Comparison of ENCODE assay signal across 10 mouse cellular contexts in the genomic region with DNA sequence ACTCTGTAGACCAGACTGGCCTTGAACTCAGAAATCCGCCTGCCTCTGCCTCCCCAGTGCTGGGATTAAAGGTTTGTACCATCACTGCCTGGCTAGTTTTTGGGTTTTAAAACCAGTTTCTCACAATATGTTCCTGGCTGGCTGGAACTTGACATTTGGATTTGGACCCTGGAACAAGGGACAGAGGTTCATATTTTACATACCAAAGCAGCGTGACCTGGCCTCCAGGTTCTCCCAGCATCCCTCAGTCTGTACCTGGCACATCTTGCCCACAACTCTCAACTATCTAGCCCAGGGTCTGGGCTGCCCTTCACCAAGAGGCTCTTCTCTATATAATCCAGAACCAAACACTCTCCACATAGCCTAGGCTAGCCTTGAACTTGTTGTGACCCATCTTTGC. TPM values are rescaled to one million over a fixed set of nuclear protein-coding genes. Genes with fewer than 3 reads are reported as not detected.
A peak's percentile ranks its signal among the peaks of the same experiment; 100 is the strongest.
DNase-seq lines count a peak whose midpoint lies in the region; ATAC-seq and TF ChIP-seq lines count a peak whose summit lies in the region.
"Had no signal": no experiment of that assay in that cellular context is flagged by ENCODE, and none has a peak within 500 bp of the region (broad histone marks: within the 10 kb centered on the region; RNA-seq: fewer than 3 reads in every experiment).

No protein-coding gene starts in this region.

- no peak overlapping the region for H3K4me3 ChIP-seq in heart, embryonic 14.5 days (ENCODE audit: control insufficient read depth in 1 of 2, insufficient read depth in 1 of 2, low read depth in 1 of 2, low read length in 2 of 2)
- peak overlapping the region; percentile 16 for H3K4me3 ChIP-seq in megakaryocyte, embryonic 14.5 days (replicated peaks)
- H3K4me3 ChIP-seq in embryonic facial prominence, embryonic 15.5 days (replicated peaks) = no peak overlapping the region; the same call in 1 of the 2 replicates
- H3K4me3 ChIP-seq in liver, embryonic 14.5 days (ENCODE audit: insufficient read depth in 1 of 2, low read depth in 2 of 2, low read length in 2 of 2) = no peak overlapping the region; a peak in 1 of 4 replicates

- H3K36me3 ChIP-seq in heart, embryonic 14.5 days (ENCODE audit: control insufficient read depth, insufficient read depth, low read length) = peaks cover 29% of the 10 kb centered on the region
- H3K36me3 ChIP-seq in megakaryocyte, embryonic 14.5 days (replicated peaks; ENCODE audit: low read length) = peaks cover 46% of the 10 kb centered on the region
- H3K36me3 ChIP-seq in embryonic facial prominence, embryonic 15.5 days = peaks cover 14% of the 10 kb centered on the region; the same call in 1 of the 2 replicates
- no peaks in the 10 kb centered on the region; the same call in 1 of the 2 replicates for H3K36me3 ChIP-seq in liver, embryonic 14.5 days (replicated peaks; ENCODE audit: control insufficient read depth, insufficient read depth, low read depth)

- H3K9ac ChIP-seq in heart, embryonic 14.5 days (ENCODE audit: low read length) = no peak overlapping the region
- H3K9ac ChIP-seq in embryonic facial prominence, embryonic 15.5 days = no peak overlapping the region
- H3K9ac ChIP-seq in liver, embryonic 14.5 days (replicated peaks) = no peak overlapping the region

- H3K4me1 ChIP-seq in heart, embryonic 14.5 days (ENCODE audit: control insufficient read depth in 2 of 2, insufficient read depth in 2 of 2, low read length in 2 of 2) = peaks cover 21 to 58% of the 10 kb centered on the region in 2 experiments
- peaks cover 83% of the 10 kb centered on the region for H3K4me1 ChIP-seq in megakaryocyte, embryonic 14.5 days
- H3K4me1 ChIP-seq in embryonic facial prominence, embryonic 15.5 days = peaks cover 43% of the 10 kb centered on the region
- H3K4me1 ChIP-seq in liver, embryonic 14.5 days (replicated peaks; ENCODE audit: control insufficient read depth in 2 of 2, insufficient read depth in 2 of 2, low read length in 1 of 2) = peaks cover 10 to 16% of the 10 kb centered on the region in 2 experiments

- no peak for DNase-seq in heart, postnatal 10 days
- DNase-seq in liver, embryonic 14.5 days (ENCODE audit: low read depth in 3 of 3, low spot score in 3 of 3) = no peak
- DNase-seq in spleen, adult 18-20 months = no peak
- DNase-seq in frontal cortex, adult 2 months (ENCODE audit: extremely low spot score in 1 of 2, low spot score in 1 of 2) = no peak
- DNase-seq: cerebellum, postnatal 14 days had no signal

- peak overlapping the region; percentile 97 for H3K4me2 ChIP-seq in heart, embryonic 14.5 days (ENCODE audit: low read length)
- H3K4me2 ChIP-seq in embryonic facial prominence, embryonic 15.5 days (replicated peaks) = peak overlapping the region; percentile 95
- peak overlapping the region; percentile 100 for H3K4me2 ChIP-seq in liver, embryonic 14.5 days (ENCODE audit: low read depth)

- WGBS in heart, embryonic 14.5 days = 96% methylated on average over 2 of the region's 2 CpGs
- 91% methylated on average over 2 of the region's 2 CpGs for WGBS in embryonic facial prominence, embryonic 15.5 days
- WGBS in liver, embryonic 14.5 days (ENCODE audit: insufficient replicate concordance) = 84% methylated on average over 2 of the region's 2 CpGs

- no peak for TF ChIP-seq CTCF in liver, embryonic 14.5 days (IDR thresholded peaks at IDR 0.05; ENCODE audit: low read depth)

- ATAC-seq in heart, embryonic 14.5 days (ENCODE audit: insufficient number of reproducible peaks, insufficient read depth, low FRiP score, low read depth) = no peak
- ATAC-seq in megakaryocyte, adult 5-6 weeks (ENCODE audit: poor library complexity, severe bottlenecking) = no peak
- ATAC-seq in embryonic facial prominence, embryonic 15.5 days (ENCODE audit: insufficient number of reproducible peaks, low FRiP score, low TSS enrichment, low read depth) = no peak
- ATAC-seq in liver, embryonic 14.5 days (ENCODE audit: insufficient read depth) = no peak

- intact Hi-C loops in heart, postnatal 10 days (cut with DNase I) = loop anchor here (10.0 kb wide), 1 partner anchor 575 kb away; no protein-coding TSS in a partner anchor

- TF ChIP-seq EP300 in liver, embryonic 14.5 days (IDR thresholded peaks at IDR 0.05; ENCODE audit: low read depth) = no peak

- H3K9me3 ChIP-seq in heart, embryonic 14.5 days (ENCODE audit: control insufficient read depth, low read length) = no peaks in the 10 kb centered on the region
- H3K9me3 ChIP-seq in megakaryocyte, embryonic 14.5 days = no peaks in the 10 kb centered on the region
- no peaks in the 10 kb centered on the region for H3K9me3 ChIP-seq in embryonic facial prominence, embryonic 15.5 days (replicated peaks)
- no peaks in the 10 kb centered on the region for H3K9me3 ChIP-seq in liver, embryonic 14.5 days (ENCODE audit: control insufficient read depth, low read length)

- no peaks in the 10 kb centered on the region for H3K27me3 ChIP-seq in heart, embryonic 14.5 days (ENCODE audit: control insufficient read depth, insufficient read depth, low read length)
- H3K27me3 ChIP-seq in megakaryocyte, embryonic 14.5 days (replicated peaks) = no peaks in the 10 kb centered on the region
- no peaks in the 10 kb centered on the region for H3K27me3 ChIP-seq in embryonic facial prominence, embryonic 15.5 days
- no peaks in the 10 kb centered on the region for H3K27me3 ChIP-seq in liver, embryonic 14.5 days (ENCODE audit: control insufficient read depth, insufficient read depth, low read length)

- no peak overlapping the region for H3K27ac ChIP-seq in heart, embryonic 14.5 days (replicated peaks in 1 of 2; ENCODE audit: control insufficient read depth in 1 of 2, insufficient read depth in 1 of 2, low read depth in 2 of 2, low read length in 2 of 2)
- no peak overlapping the region for H3K27ac ChIP-seq in embryonic facial prominence, embryonic 15.5 days (replicated peaks)
- no peak overlapping the region for H3K27ac ChIP-seq in liver, embryonic 14.5 days

RNA-seq across cellular contexts. Expression of gene Tssk6, which starts 2.1 kb away (rescaled TPM):
- 1.5 and 1.8 TPM in 2 replicates for polyA plus RNA-seq in heart, embryonic 14.5 days (2014; fragmentation: Nextera tagmentation; extraction: Ambion mirVana)
- total RNA-seq in heart, postnatal 10 days (2021) = under 1 TPM; 0.25 to 0.31 TPM
- polyA plus RNA-seq in megakaryocyte, embryonic 14.5 days (2012; ENCODE audit: insufficient read depth, low replicate concordance) = 1.3 and 5.3 TPM in 2 replicates
- total RNA-seq in megakaryocyte, adult 5-6 weeks (2015) = 0.27 TPM in 1 of 2 replicates, not detected in the other
- total RNA-seq in megakaryocyte, adult 5-6 weeks (2017) = 0.16 and 0.26 TPM in 2 replicates
- 3.6 and 4.0 TPM in 2 replicates for polyA plus RNA-seq in embryonic facial prominence, embryonic 15.5 days (2015; fragmentation: Nextera tagmentation; extraction: Ambion mirVana)
- 0.41 and 0.50 TPM in 2 replicates for polyA plus RNA-seq in liver, embryonic 14.5 days (2012; rRNA removed)
- polyA plus RNA-seq in liver, embryonic 14.5 days (2014; fragmentation: Nextera tagmentation; extraction: Ambion mirVana) = 1.7 and 1.9 TPM in 2 replicates
- polyA plus RNA-seq in frontal cortex, adult 2 months (2012; rRNA removed) = 0.22 and 0.46 TPM in 2 replicates

RNA-seq across cellular contexts. Expression of gene Ndufa13, which starts 2.5 kb away (rescaled TPM):
- 409 and 446 TPM in 2 replicates for polyA plus RNA-seq in heart, embryonic 14.5 days (2014; fragmentation: Nextera tagmentation; extraction: Ambion mirVana)
- 100 to 1,000 TPM; 376 to 397 TPM for total RNA-seq in heart, postnatal 10 days (2021)
- 31.7 and 195 TPM in 2 replicates for polyA plus RNA-seq in megakaryocyte, embryonic 14.5 days (2012; ENCODE audit: insufficient read depth, low replicate concordance)
- total RNA-seq in megakaryocyte, adult 5-6 weeks (2015) = 63.4 and 75.7 TPM in 2 replicates
- 120 and 143 TPM in 2 replicates for total RNA-seq in megakaryocyte, adult 5-6 weeks (2017)
- polyA plus RNA-seq in embryonic facial prominence, embryonic 15.5 days (2015; fragmentation: Nextera tagmentation; extraction: Ambion mirVana) = 178 and 188 TPM in 2 replicates
- polyA plus RNA-seq in liver, embryonic 14.5 days (2012; rRNA removed) = 26.2 and 44.8 TPM in 2 replicates
- polyA plus RNA-seq in liver, embryonic 14.5 days (2014; fragmentation: Nextera tagmentation; extraction: Ambion mirVana) = 109 and 113 TPM in 2 replicates
- 189 and 193 TPM in 2 replicates for polyA plus RNA-seq in frontal cortex, adult 2 months (2012; rRNA removed)

RNA-seq across cellular contexts. Expression of gene Yjefn3, which starts 2.6 kb away (rescaled TPM):
- 5.6 and 8.4 TPM in 2 replicates for polyA plus RNA-seq in heart, embryonic 14.5 days (2014; fragmentation: Nextera tagmentation; extraction: Ambion mirVana)
- total RNA-seq in heart, postnatal 10 days (2021) = 10 to 100 TPM in 1 of 2 experiments, 1 to 10 TPM in 1; 9.1 to 10.1 TPM
- 4.7 and 13.7 TPM in 2 replicates for polyA plus RNA-seq in megakaryocyte, embryonic 14.5 days (2012; ENCODE audit: insufficient read depth, low replicate concordance)
- total RNA-seq in megakaryocyte, adult 5-6 weeks (2015) = 3.1 TPM in 1 of 2 replicates, not detected in the other
- not detected in 2 replicates for total RNA-seq in megakaryocyte, adult 5-6 weeks (2017)
- 4.0 and 5.3 TPM in 2 replicates for polyA plus RNA-seq in embryonic facial prominence, embryonic 15.5 days (2015; fragmentation: Nextera tagmentation; extraction: Ambion mirVana)
- polyA plus RNA-seq in liver, embryonic 14.5 days (2012; rRNA removed) = 0.30 and 0.36 TPM in 2 replicates
- polyA plus RNA-seq in liver, embryonic 14.5 days (2014; fragmentation: Nextera tagmentation; extraction: Ambion mirVana) = 0.77 and 0.79 TPM in 2 replicates
- 41.1 and 45.9 TPM in 2 replicates for polyA plus RNA-seq in frontal cortex, adult 2 months (2012; rRNA removed)
- total RNA-seq: granulocyte monocyte progenitor cell, adult 5-6 weeks had no signal

RNA-seq across cellular contexts. Expression of gene Cilp2, which starts 12.4 kb away (rescaled TPM):
- polyA plus RNA-seq in heart, embryonic 14.5 days (2014; fragmentation: Nextera tagmentation; extraction: Ambion mirVana) = 0.30 and 0.42 TPM in 2 replicates
- 1 to 10 TPM; 1.2 to 1.3 TPM for total RNA-seq in heart, postnatal 10 days (2021)
- polyA plus RNA-seq in megakaryocyte, embryonic 14.5 days (2012; ENCODE audit: insufficient read depth, low replicate concordance) = 0.20 TPM in 1 of 2 replicates, not detected in the other
- not detected in 2 replicates for total RNA-seq in megakaryocyte, adult 5-6 weeks (2015)
- not detected in 2 replicates for total RNA-seq in megakaryocyte, adult 5-6 weeks (2017)
- 1.1 and 1.2 TPM in 2 replicates for polyA plus RNA-seq in embryonic facial prominence, embryonic 15.5 days (2015; fragmentation: Nextera tagmentation; extraction: Ambion mirVana)
- 0.03 and 0.04 TPM in 2 replicates for polyA plus RNA-seq in liver, embryonic 14.5 days (2012; rRNA removed)
- polyA plus RNA-seq in liver, embryonic 14.5 days (2014; fragmentation: Nextera tagmentation; extraction: Ambion mirVana) = 0.03 TPM in 1 of 2 replicates, not detected in the other
- 1.4 and 1.9 TPM in 2 replicates for polyA plus RNA-seq in frontal cortex, adult 2 months (2012; rRNA removed)
- total RNA-seq: granulocyte monocyte progenitor cell, adult 5-6 weeks had no signal
